Mouse (Mus musculus) stomach, embryonic 16.5 days (tissue): ENCODE results near the gene Fgf4. TPM values are rescaled to one million over a fixed set of nuclear protein-coding genes. Genes with fewer than 3 reads are reported as not detected.
A peak's percentile ranks its signal among the peaks of the same experiment; 100 is the strongest.
"Not testable (repeated sequence)": the region's sequence is repeated elsewhere in the genome, so short reads cannot be mapped to it uniquely, and the experiment has no call there.

ENCODE experiments used
- ATAC-seq: fragments of 200-750 bp; cut with Nextera tagmentation; 2 replicates; pipeline ENCODE4 v1.8.0; 2017; ENCODE audit warnings: moderate number of reproducible peaks, moderate TSS enrichment; ENCODE audit not compliant: insufficient read depth, low FRiP score
- H3K27ac ChIP-seq: fragments of 300-500 bp; sonication (generic); 2 replicates; pipeline ENCODE4 v1.5.1; 2014; ENCODE audit warnings: low read length
- H3K27me3 ChIP-seq: fragments of 300-500 bp; sonication (generic); 2 replicates; pipeline ENCODE4 v1.6.1; 2014; ENCODE audit warnings: low read length, control low read depth, mixed read lengths; ENCODE audit not compliant: control insufficient read depth, insufficient read depth
- H3K36me3 ChIP-seq: fragments of 300-500 bp; sonication (generic); 2 replicates; pipeline ENCODE4 v1.6.1; 2014; ENCODE audit warnings: low read length; ENCODE audit not compliant: control insufficient read depth, insufficient read depth
- H3K4me1 ChIP-seq: fragments of 300-500 bp; sonication (generic); 2 replicates; pipeline ENCODE4 v1.6.1; 2014; ENCODE audit warnings: low read length, control low read depth, mixed read lengths; ENCODE audit not compliant: control insufficient read depth, insufficient read depth
- H3K4me2 ChIP-seq: fragments of 300-500 bp; sonication (generic); 2 replicates; pipeline ENCODE4 v1.6.1; 2014; ENCODE audit warnings: low read depth, low read length, mixed read lengths
- H3K4me3 ChIP-seq: fragments of 300-500 bp; sonication (generic); replicated peaks from 2 replicates; pipeline ENCODE4 v1.5.1; 2014; ENCODE audit warnings: mild to moderate bottlenecking, low read length
- H3K9ac ChIP-seq: fragments of 300-500 bp; sonication (generic); 2 replicates; pipeline ENCODE4 v1.6.1; 2014; ENCODE audit warnings: low read length
- H3K9me3 ChIP-seq: fragments of 300-500 bp; sonication (generic); replicated peaks from 2 replicates; pipeline ENCODE4 v1.6.1; 2016; ENCODE audit warnings: low read length, control low read depth; ENCODE audit not compliant: control insufficient read depth
- WGBS: fragments of 180-500 bp; shearing (Covaris S2); extraction: QIAGEN DNeasy Blood & Tissue Kit; methylation state at CpG from one replicate; pipeline ENCODE4 v1.1.7; 2014; 5-methylcytosine and 5-hydroxymethylcytosine counted together
- polyA plus RNA-seq: library from polyadenylated mRNA; unstranded; fragments of >200 nt; fragmentation: Nextera tagmentation; extraction: Ambion mirVana; gene quantifications from 2 replicates; pipeline ENCODE4 v1.2.1, GENCODE M21; 2015

Gene Fgf4
- polyA plus RNA-seq, 1 experiment from 2014 or later, result 0.08 TPM

GRCm38 (mm10) chr7:144883106-144883505 lies 35.9 kb downstream of the Fgf4 start:
- 0 out of 2 replicates have a peak, but pooled peaks cover 3% of the 10 kb centered on the region for H3K9me3 ChIP-seq
- 28% methylated on average over 2 of the region's 2 CpGs for WGBS
- no peaks in the 10 kb centered on the region for H3K4me1 ChIP-seq
- H3K4me3 ChIP-seq, result no peak overlapping the region
- H3K27me3 ChIP-seq, result no peaks in the 10 kb centered on the region
- ATAC-seq, result no peak; the same call in 1 of the 2 replicates
- no peak overlapping the region for H3K4me2 ChIP-seq
- H3K36me3 ChIP-seq, result no peaks in the 10 kb centered on the region
- no peak overlapping the region for H3K9ac ChIP-seq
- H3K27ac ChIP-seq, result no peak overlapping the region

- H3K9ac ChIP-seq, result no peak overlapping the region
- no peaks in the 10 kb centered on the region for H3K4me1 ChIP-seq
- 0 out of 2 replicates have a peak, but pooled peaks cover 3% of the 10 kb centered on the region for H3K9me3 ChIP-seq
- H3K27me3 ChIP-seq, result no peaks in the 10 kb centered on the region; the same call in 1 of the 2 replicates
- no peak overlapping the region for H3K4me3 ChIP-seq
- 86% methylated on average over 2 of the region's 2 CpGs for WGBS
- no peaks in the 10 kb centered on the region for H3K36me3 ChIP-seq
- no peak for ATAC-seq
- H3K27ac ChIP-seq, result no peak overlapping the region
- H3K4me2 ChIP-seq, result no peak overlapping the region
Measured at GRCm38 (mm10) chr7:144887672-144888071, 40.5 kb downstream of the Fgf4 start.

GRCm38 (mm10) chr7:144888564-144889299 lies 41.6 kb downstream of the Fgf4 start:
- Histone ChIP-seq H3K27me3 (no peaks in the 10 kb centered on the region; the same call in 1 of the 2 replicates), H3K9me3 (0 out of 2 replicates have a peak, but pooled peaks cover 3% of the 10 kb centered on the region), H3K36me3 (no peaks in the 10 kb centered on the region), H3K4me3 (no peak overlapping the region), H3K4me1 (no peaks in the 10 kb centered on the region), H3K4me2 (no peak overlapping the region), H3K9ac (no peak overlapping the region), H3K27ac (no peak overlapping the region)
- no peak for ATAC-seq
- 9% methylated on average over 18 of the region's 18 CpGs for WGBS

GRCm38 (mm10) chr7:144890661-144891060 lies 43.5 kb downstream of the Fgf4 start:
- H3K9ac ChIP-seq, H3K4me2 ChIP-seq, H3K27ac ChIP-seq, H3K36me3 ChIP-seq, H3K4me3 ChIP-seq, H3K9me3 ChIP-seq, H3K4me1 ChIP-seq, ATAC-seq: not testable (repeated sequence)
- H3K27me3 ChIP-seq, result peaks cover 12% of the 10 kb centered on the region
- WGBS, result 74% methylated on average over 1 of the region's 1 CpGs

GRCm38 (mm10) chr7:144891863-144892262 lies 44.7 kb downstream of the Fgf4 start:
- ATAC-seq, result no peak
- Histone ChIP-seq H3K4me1 (peaks cover 13% of the 10 kb centered on the region), H3K27ac (no peak overlapping the region), H3K9ac (no peak overlapping the region), H3K9me3 (0 out of 2 replicates have a peak, but pooled peaks cover 3% of the 10 kb centered on the region), H3K4me2 (no peak overlapping the region), H3K27me3 (peaks cover 24% of the 10 kb centered on the region), H3K36me3 (no peaks in the 10 kb centered on the region), H3K4me3 (no peak overlapping the region)
- WGBS, result 77% methylated on average over 2 of the region's 2 CpGs

GRCm38 (mm10) chr7:144892322-144892721 lies 45.2 kb downstream of the Fgf4 start:
- H3K27ac ChIP-seq, result no peak overlapping the region
- H3K9ac ChIP-seq, result no peak overlapping the region
- no peaks in the 10 kb centered on the region for H3K36me3 ChIP-seq
- no peak overlapping the region for H3K4me3 ChIP-seq
- WGBS, result 54% methylated on average over 6 of the region's 6 CpGs
- H3K4me2 ChIP-seq, result no peak overlapping the region
- 0 out of 2 replicates have a peak, but pooled peaks cover 3% of the 10 kb centered on the region for H3K9me3 ChIP-seq
- no peak for ATAC-seq
- H3K27me3 ChIP-seq, result peaks cover 29% of the 10 kb centered on the region
- H3K4me1 ChIP-seq, result peaks cover 13% of the 10 kb centered on the region

- H3K36me3 ChIP-seq, result no peaks in the 10 kb centered on the region
- ATAC-seq, result no peak
- H3K9ac ChIP-seq, result no peak overlapping the region
- H3K9me3 ChIP-seq, result no peaks in the 10 kb centered on the region
- H3K27ac ChIP-seq, result no peak overlapping the region
- 7% methylated on average over 5 of the region's 5 CpGs for WGBS
- peaks cover 48% of the 10 kb centered on the region for H3K27me3 ChIP-seq
- H3K4me2 ChIP-seq, result no peak overlapping the region
- H3K4me3 ChIP-seq, result no peak overlapping the region
- peaks cover 13% of the 10 kb centered on the region for H3K4me1 ChIP-seq
Measured at GRCm38 (mm10) chr7:144894191-144894590, 47.0 kb downstream of the Fgf4 start.

GRCm38 (mm10) chr7:144894706-144895105 lies 47.5 kb downstream of the Fgf4 start:
- no peak overlapping the region for H3K9ac ChIP-seq
- ATAC-seq, result no peak
- no peaks in the 10 kb centered on the region for H3K9me3 ChIP-seq
- H3K4me2 ChIP-seq, result no peak overlapping the region
- no peak overlapping the region for H3K27ac ChIP-seq
- no peaks in the 10 kb centered on the region for H3K36me3 ChIP-seq
- peaks cover 13% of the 10 kb centered on the region for H3K4me1 ChIP-seq
- 9% methylated on average over 4 of the region's 4 CpGs for WGBS
- H3K4me3 ChIP-seq, result no peak overlapping the region
- peaks cover 53% of the 10 kb centered on the region for H3K27me3 ChIP-seq

GRCm38 (mm10) chr7:144895305-144896111 lies 48.3 kb downstream of the Fgf4 start:
- Histone ChIP-seq H3K9me3 (no peaks in the 10 kb centered on the region), H3K4me2 (peak overlapping the region; percentile 76), H3K9ac (peak overlapping the region; percentile 45; the same call in 1 of the 2 replicates), H3K27me3 (peaks cover 55% of the 10 kb centered on the region), H3K36me3 (no peaks in the 10 kb centered on the region), H3K27ac (no peak overlapping the region), H3K4me3 (peak overlapping the region; percentile 46), H3K4me1 (peaks cover 13% of the 10 kb centered on the region)
- WGBS, result under 1% methylated on average over 37 of the region's 37 CpGs
- ATAC-seq, result peak; percentile 41; the same call in 1 of the 2 replicates
